Mouse (Mus musculus) ES-E14 (cell line): Measurements from ENCODE around the gene Becn1.

ENCODE experiments used
- CHD2 ChIP-seq: IDR thresholded peaks from 2 replicates; pipeline ENCODE4 v1.6.1; 2014; ENCODE audit warnings: mild to moderate bottlenecking, low read depth, low read length, inconsistent platforms
- HCFC1 ChIP-seq: IDR thresholded peaks from 2 replicates; pipeline ENCODE4 v1.6.1; 2012; ENCODE audit warnings: low read length, inconsistent platforms, borderline replicate concordance; ENCODE audit not compliant: insufficient read depth
- ZNF384 ChIP-seq: IDR thresholded peaks from 2 replicates; pipeline ENCODE4 v1.6.1; 2012; ENCODE audit warnings: low read depth, low read length, inconsistent platforms

GRCm38 (mm10) chr11:101348774-101349173 is 46.7 kb upstream of the Becn1 start:
- TF ChIP-seq HCFC1 (no peak), CHD2 (no peak), ZNF384 (no peak)
